In the genomic region with DNA sequence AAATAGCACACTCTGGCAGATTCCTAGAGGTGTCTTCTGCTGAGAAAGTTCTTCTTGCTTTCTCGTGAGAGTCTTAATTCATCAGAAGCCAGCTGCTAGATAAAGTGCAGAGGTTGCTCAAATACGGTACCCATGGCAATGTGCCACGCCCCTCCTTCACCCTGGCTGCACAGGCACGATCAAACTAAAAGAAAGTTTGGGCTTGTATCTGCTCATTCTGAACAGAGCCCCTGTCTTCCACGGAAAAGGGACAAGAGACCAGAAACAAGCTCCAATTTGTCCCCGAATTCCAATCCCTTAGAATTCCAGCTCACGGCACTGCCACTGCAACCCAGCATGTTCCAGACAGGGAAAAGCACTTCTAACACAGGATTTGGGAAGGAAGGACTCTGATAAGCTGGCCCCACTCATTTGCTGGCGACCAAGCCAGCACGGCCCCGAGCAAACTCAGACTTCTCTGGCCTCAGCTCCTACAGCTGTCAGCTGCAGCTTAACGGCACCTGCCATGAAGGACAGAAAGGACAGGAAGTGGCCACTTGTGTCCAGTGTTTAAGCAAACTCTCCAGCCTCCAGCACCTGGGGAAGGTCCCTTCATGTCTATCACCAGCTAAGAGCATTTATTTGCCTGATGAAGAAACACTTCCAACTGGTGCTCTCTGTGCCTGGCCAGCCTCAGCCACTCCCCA, we compare ENCODE assay signal across 12 mouse cellular contexts. TPM values are rescaled to one million over a fixed set of nuclear protein-coding genes. Genes with fewer than 3 reads are reported as not detected.
A peak's percentile ranks its signal among the peaks of the same experiment; 100 is the strongest.
DNase-seq lines count a peak whose midpoint lies in the region; ATAC-seq and TF ChIP-seq lines count a peak whose summit lies in the region.
"Had no signal": no experiment of that assay in that cellular context is flagged by ENCODE, and none has a peak within 500 bp of the region (broad histone marks: within the 10 kb centered on the region; RNA-seq: fewer than 3 reads in every experiment).

No protein-coding gene starts in this region.

- H3K79me2 ChIP-seq in myocyte (ENCODE audit: control insufficient read depth, insufficient read depth), result no peaks in the 10 kb centered on the region

- H3K9me3 ChIP-seq in heart, postnatal 0 days (replicated peaks; ENCODE audit: control insufficient read depth, low read length), result no peaks in the 10 kb centered on the region
- no peaks in the 10 kb centered on the region for H3K9me3 ChIP-seq in kidney, postnatal 0 days (replicated peaks; ENCODE audit: low read length)
- H3K9me3 ChIP-seq in forebrain, embryonic 10.5 days, result no peaks in the 10 kb centered on the region

- TF ChIP-seq CTCF in heart, postnatal 0 days (IDR thresholded peaks at IDR 0.05; ENCODE audit: low read depth), result no peak
- no peak for TF ChIP-seq CTCF in kidney, postnatal 0 days (IDR thresholded peaks at IDR 0.05; ENCODE audit: low read depth)

- peak overlapping the region; percentile 49 for H3K27ac ChIP-seq in heart, postnatal 0 days (ENCODE audit: low read depth)
- H3K27ac ChIP-seq in kidney, postnatal 0 days, result no peak overlapping the region
- no peak overlapping the region for H3K27ac ChIP-seq in forebrain, embryonic 10.5 days

- no peak overlapping the region for H3K4me3 ChIP-seq in heart, postnatal 0 days (ENCODE audit: low read depth, low read length)
- H3K4me3 ChIP-seq in kidney, postnatal 0 days (replicated peaks; ENCODE audit: low read depth, low read length), result no peak overlapping the region
- H3K4me3 ChIP-seq in myocyte, result no peak overlapping the region
- no peak overlapping the region for H3K4me3 ChIP-seq in forebrain, embryonic 10.5 days

- TF ChIP-seq POLR2A in myocyte (IDR thresholded peaks at IDR 0.05; ENCODE audit: insufficient read length, low read depth), result no peak

- no peaks in the 10 kb centered on the region for H3K36me3 ChIP-seq in heart, postnatal 0 days (replicated peaks; ENCODE audit: control insufficient read depth, insufficient read depth, low read length)
- H3K36me3 ChIP-seq in kidney, postnatal 0 days (ENCODE audit: insufficient read depth, low read length), result no peaks in the 10 kb centered on the region
- no peaks in the 10 kb centered on the region for H3K36me3 ChIP-seq in myocyte (ENCODE audit: control insufficient read depth, insufficient read depth)
- H3K36me3 ChIP-seq in forebrain, embryonic 10.5 days (replicated peaks), result no peaks in the 10 kb centered on the region

- H3ac ChIP-seq in myocyte (ENCODE audit: control insufficient read depth, insufficient read length), result no peak overlapping the region

- H3K27me3 ChIP-seq in heart, postnatal 0 days (ENCODE audit: control insufficient read depth, insufficient read depth, low read length), result 0 out of 2 replicates have a peak, but pooled peaks cover 7% of the 10 kb centered on the region
- H3K27me3 ChIP-seq in kidney, postnatal 0 days (ENCODE audit: insufficient read depth, low read length), result no peaks in the 10 kb centered on the region
- no peaks in the 10 kb centered on the region for H3K27me3 ChIP-seq in myocyte (ENCODE audit: control insufficient read depth, insufficient read depth, insufficient read length)
- peaks cover 17% of the 10 kb centered on the region for H3K27me3 ChIP-seq in forebrain, embryonic 10.5 days (ENCODE audit: poor library complexity, severe bottlenecking)

- 19% methylated on average over 11 of the region's 11 CpGs for WGBS in heart, postnatal 0 days
- WGBS in kidney, postnatal 0 days, result 56% methylated on average over 11 of the region's 11 CpGs
- 84% methylated on average over 11 of the region's 11 CpGs for WGBS in forebrain, embryonic 10.5 days

- peak; percentile 44 for DNase-seq in gastrocnemius, postnatal 14 days
- no peak for DNase-seq in gastrocnemius, postnatal 25 days
- DNase-seq in heart, postnatal 0 days (ENCODE audit: low spot score), result peak; percentile 50
- DNase-seq in kidney, postnatal 0 days (ENCODE audit: low spot score), result no peak
- DNase-seq in cerebellum, postnatal 14 days, result no peak
- no peak for DNase-seq in cerebellum, adult 9-10 months
- no peak for DNase-seq in forebrain, embryonic 10.5 days (ENCODE audit: extremely low spot score, low spot score)
- DNase-seq: retina, postnatal 1 day had no signal

- peak; percentile 67 for ATAC-seq in heart, postnatal 0 days (ENCODE audit: insufficient read depth, low read depth)
- no peak for ATAC-seq in kidney, postnatal 0 days (replicated peaks; ENCODE audit: low FRiP score, low read depth)

- peaks cover 7% of the 10 kb centered on the region; the same call in 1 of the 2 replicates for H3K4me1 ChIP-seq in heart, postnatal 0 days (ENCODE audit: control insufficient read depth, insufficient read depth)
- 0 out of 2 replicates have a peak, but pooled peaks cover 3% of the 10 kb centered on the region for H3K4me1 ChIP-seq in kidney, postnatal 0 days (replicated peaks; ENCODE audit: insufficient read depth, low read length)
- peaks cover 3% of the 10 kb centered on the region for H3K4me1 ChIP-seq in forebrain, embryonic 10.5 days

- intact Hi-C loops in gastrocnemius, postnatal 14 days (cut with DNase I; ENCODE audit: low total_unique reads), result no loop called here

- TF ChIP-seq EP300 in heart, postnatal 0 days (IDR thresholded peaks at IDR 0.05; ENCODE audit: low read depth), result no peak

- H3K4me2 ChIP-seq in heart, postnatal 0 days (ENCODE audit: low read depth, low read length), result peak overlapping the region; percentile 37
- H3K4me2 ChIP-seq in kidney, postnatal 0 days (ENCODE audit: low read length), result peak overlapping the region; percentile 11; the same call in 1 of the 2 replicates
- H3K4me2 ChIP-seq in myocyte (ENCODE audit: low read depth), result peak overlapping the region; percentile 27

- H3K9ac ChIP-seq in heart, postnatal 0 days (replicated peaks; ENCODE audit: low read depth, low read length), result no peak overlapping the region
- H3K9ac ChIP-seq in kidney, postnatal 0 days (ENCODE audit: low read depth, low read length), result 0 out of 2 replicates have a peak overlapping the region, but pooled peaks have one; percentile 8

TF ChIP-seq in myocyte, 11 proteins besides CTCF, POLR2A, EP300 and RAD21:
- TF ChIP-seq CEBPB (IDR thresholded peaks at IDR 0.05; ENCODE audit: insufficient read depth, poor library complexity, severe bottlenecking) (no peak), TCF3 (IDR thresholded peaks at IDR 0.05; ENCODE audit: insufficient read length, low read depth) (peak; percentile 20), MYOD1 (IDR thresholded peaks at IDR 0.05; ENCODE audit: control insufficient read depth in 1 of 3, insufficient read length in 2 of 3, low read depth in 2 of 3) (peak in 2 of 3 experiments; percentile 64 to 86), SRF (IDR thresholded peaks at IDR 0.05; ENCODE audit: control insufficient read depth, insufficient read length, low read depth) (no peak), MYOG (IDR thresholded peaks at IDR 0.05; ENCODE audit: control insufficient read depth in 1 of 3, insufficient read depth in 1 of 3, insufficient read length in 2 of 3, low read depth in 2 of 3) (peak in 2 of 3 experiments; percentile 48 to 79), POLR2AphosphoS2 (IDR thresholded peaks at IDR 0.05; ENCODE audit: insufficient read length, low read depth) (no peak), E2F4 (IDR thresholded peaks at IDR 0.05; ENCODE audit: insufficient read depth) (no peak), USF1 (IDR thresholded peaks at IDR 0.05; ENCODE audit: low read depth) (no peak), TCF12 (IDR thresholded peaks at IDR 0.05; ENCODE audit: insufficient read depth, poor library complexity, severe bottlenecking) (no peak), MAX (IDR thresholded peaks at IDR 0.05; ENCODE audit: low read depth) (no peak), REST (IDR thresholded peaks at IDR 0.05; ENCODE audit: insufficient read depth, insufficient read length) (no peak)
TF ChIP-seq in myocyte: peak in this region for 3.

RNA-seq across cellular contexts. Expression of gene Tmem171, which starts 4.9 kb away (rescaled TPM):
- total RNA-seq in gastrocnemius, postnatal 14 days (2021), result under 1 TPM; 0.41 to 0.58 TPM
- total RNA-seq in gastrocnemius, postnatal 25 days (2021), result 1 to 10 TPM in 1 of 2 experiments, not detected in 1; 3.4 TPM
- total RNA-seq in heart, postnatal 0 days (2014; rRNA removed; ENCODE audit: low replicate concordance), result 3.8 and 5.4 TPM in 2 replicates
- polyA plus RNA-seq in heart, postnatal 0 days (2015; fragmentation: Nextera tagmentation; extraction: Ambion mirVana), result 3.6 and 3.8 TPM in 2 replicates
- 21.5 and 24.6 TPM in 2 replicates for polyA plus RNA-seq in kidney, postnatal 0 days (2015; fragmentation: Nextera tagmentation; extraction: Ambion mirVana)
- 3.5 TPM for polyA plus RNA-seq in myocyte (2012; fragmentation: generic; extraction: Trizol)
- polyA plus RNA-seq in forebrain, embryonic 10.5 days (2016; fragmentation: Nextera tagmentation; extraction: Ambion mirVana), result not detected in 2 replicates
- polyA plus RNA-seq: brain, embryonic 14.5 days had no signal

RNA-seq across cellular contexts. Expression of gene Tmem174, which starts 52.5 kb away (rescaled TPM):
- not detected for total RNA-seq in gastrocnemius, postnatal 14 days (2021)
- not detected for total RNA-seq in gastrocnemius, postnatal 25 days (2021)
- not detected in 2 replicates for total RNA-seq in heart, postnatal 0 days (2014; rRNA removed; ENCODE audit: low replicate concordance)
- not detected in 2 replicates for polyA plus RNA-seq in heart, postnatal 0 days (2015; fragmentation: Nextera tagmentation; extraction: Ambion mirVana)
- 102 and 105 TPM in 2 replicates for polyA plus RNA-seq in kidney, postnatal 0 days (2015; fragmentation: Nextera tagmentation; extraction: Ambion mirVana)
- not detected for polyA plus RNA-seq in myocyte (2012; fragmentation: generic; extraction: Trizol)
- polyA plus RNA-seq in forebrain, embryonic 10.5 days (2016; fragmentation: Nextera tagmentation; extraction: Ambion mirVana), result not detected in 2 replicates
- total RNA-seq: hematopoietic stem cell, adult 5-6 weeks had no signal
- polyA plus RNA-seq: brain, embryonic 14.5 days; limb, embryonic 14.5 days had no signal

Comparison
In these comparisons a context has a peak if more than half of its experiments do, and no peak if none do; other contexts are left out.
1. DNase-seq: peak in gastrocnemius, postnatal 14 days (single experiment) and heart, postnatal 0 days (single experiment); none in gastrocnemius, postnatal 25 days (single experiment), kidney, postnatal 0 days (single experiment), cerebellum, postnatal 14 days (0 of 2), cerebellum, adult 9-10 months (single experiment) and forebrain, embryonic 10.5 days (single experiment).
2. RNA of gene Tmem174, which starts 52.5 kb away (polyA plus RNA-seq): 102 to 105 TPM in kidney, postnatal 0 days; not detected in heart, postnatal 0 days, not detected in myocyte (single experiment) and not detected in forebrain, embryonic 10.5 days; every median in the first group is over 100 times any median in the second.
3. Peak in every context shown above with its lines, with median percentiles within 50 percentile points of each other: H3K4me2 ChIP-seq.